Mouse (Mus musculus) megakaryocyte progenitor cell, adult 5-6 weeks (primary cell): ENCODE data around the gene Susd6. TPM values are rescaled to one million over a fixed set of nuclear protein-coding genes. Genes with fewer than 3 reads are reported as not detected.
A peak's percentile ranks its signal among the peaks of the same experiment; 100 is the strongest.
"Not testable (repeated sequence)": the region's sequence is repeated elsewhere in the genome, so short reads cannot be mapped to it uniquely, and the experiment has no call there.

ENCODE experiments used
- ATAC-seq: replicated peaks from 2 replicates; pipeline ENCODE4 v1.8.0; 2016; ENCODE audit warnings: mild to moderate bottlenecking, moderate TSS enrichment, inconsistent platforms; ENCODE audit not compliant: poor library complexity
- total RNA-seq, 2 experiments: library from RNA; stranded (forward) in 1 of 2; stranded (reverse) in 1 of 2; fragments of 157-497, 149-512 nt in 1 of 2; fragments of 200-1000 nt in 1 of 2; gene quantifications; 2 replicates each; pipeline versions ENCODE4 v1.2.3 to v1.2.4; 2015 to 2017

The Susd6 gene
- total RNA-seq, 2 experiments from 2014 or later: 14.5 to 15.9 TPM

- peak; percentile 82 for ATAC-seq
These were observed 5.3 kb upstream of the Susd6 start for GRCm38 (mm10) chr12:80785005-80785404.

- ATAC-seq: no peak
These were observed 4.7 kb upstream of the Susd6 start for GRCm38 (mm10) chr12:80785597-80785996.

- ATAC-seq: no peak
These were observed 3.7 kb upstream of the Susd6 start for GRCm38 (mm10) chr12:80786591-80786990.

GRCm38 (mm10) chr12:80787604-80788003 is 2.7 kb upstream of the Susd6 start:
- ATAC-seq: no peak

- no peak for ATAC-seq
These were observed 2.1 kb upstream of the Susd6 start for GRCm38 (mm10) chr12:80788188-80788587.

GRCm38 (mm10) chr12:80789276-80789675 is 1.0 kb upstream of the Susd6 start:
- ATAC-seq: not testable (repeated sequence)

GRCm38 (mm10) chr12:80790700-80791570 is 625 bp downstream of the Susd6 start:
- 0 out of 2 replicates have a peak, but pooled peaks have one; percentile 4 for ATAC-seq

- peak; percentile 47 for ATAC-seq
These were observed 1.5 kb downstream of the Susd6 start for GRCm38 (mm10) chr12:80791571-80792444.

GRCm38 (mm10) chr12:80792867-80793266 is 2.6 kb downstream of the Susd6 start:
- ATAC-seq: peak; percentile 29; the same call in 1 of the 2 replicates

- ATAC-seq: no peak
These were observed 3.2 kb downstream of the Susd6 start for GRCm38 (mm10) chr12:80793535-80793934.

GRCm38 (mm10) chr12:80794522-80794921 is 4.2 kb downstream of the Susd6 start:
- ATAC-seq: no peak

GRCm38 (mm10) chr12:80794935-80795785 is 4.8 kb downstream of the Susd6 start:
- ATAC-seq: no peak

- no peak for ATAC-seq
These were observed 8.0 kb downstream of the Susd6 start for GRCm38 (mm10) chr12:80798271-80798670.

- ATAC-seq: no peak
These were observed 9.8 kb downstream of the Susd6 start for GRCm38 (mm10) chr12:80800156-80800555.

GRCm38 (mm10) chr12:80801443-80801842 is 11.1 kb downstream of the Susd6 start:
- ATAC-seq: no peak

GRCm38 (mm10) chr12:80803924-80804323 is 13.6 kb downstream of the Susd6 start:
- no peak for ATAC-seq

GRCm38 (mm10) chr12:80804861-80805428 is 14.6 kb downstream of the Susd6 start:
- ATAC-seq: peak; percentile 54

GRCm38 (mm10) chr12:80807451-80808085 is 17.3 kb downstream of the Susd6 start:
- ATAC-seq: no peak

- no peak for ATAC-seq
These were observed 19.7 kb downstream of the Susd6 start for GRCm38 (mm10) chr12:80810005-80810404.
